Mouse (Mus musculus): ENCODE data around the gene Nudt1. TPM values are rescaled to one million over a fixed set of nuclear protein-coding genes. Genes with fewer than 3 reads are reported as not detected.

Gene Nudt1
- polyA plus RNA-seq, 1 experiment from 2014 or later: 22.2 TPM

GRCm38 (mm10) chr5:140342880-140343279 lies 21.4 kb downstream of the Nudt1 start:
- Histone ChIP-seq H3K27me3 (ENCODE audit: control insufficient read depth, insufficient read depth, low read length) (no peaks in the 10 kb centered on the region), H3K4me1 (ENCODE audit: control insufficient read depth in 2 of 2, insufficient read depth in 2 of 2, low read length in 2 of 2) (peaks cover 0 to 2% of the 10 kb centered on the region in 2 experiments; a peak in 1 of 4 replicates), H3K36me3 (ENCODE audit: control insufficient read depth, insufficient read depth, low read length) (peaks cover 62% of the 10 kb centered on the region), H3K9ac (ENCODE audit: low read length) (no peak overlapping the region), H3K27ac (replicated peaks in 1 of 2; ENCODE audit: control insufficient read depth in 1 of 2, insufficient read depth in 1 of 2, low read depth in 2 of 2, low read length in 2 of 2) (no peak overlapping the region), H3K9me3 (ENCODE audit: control insufficient read depth, low read length) (peaks cover 3% of the 10 kb centered on the region; the same call in 1 of the 2 replicates), H3K4me2 (ENCODE audit: low read length) (no peak overlapping the region), H3K4me3 (ENCODE audit: control insufficient read depth in 1 of 2, insufficient read depth in 1 of 2, low read depth in 1 of 2, low read length in 2 of 2) (no peak overlapping the region)
- 78% methylated on average over 4 of the region's 4 CpGs for WGBS
- ATAC-seq (ENCODE audit: insufficient number of reproducible peaks, insufficient read depth, low FRiP score, low read depth): no peak

GRCm38 (mm10) chr5:140345244-140345643 lies 23.8 kb downstream of the Nudt1 start:
- no peaks in the 10 kb centered on the region for H3K9me3 ChIP-seq (ENCODE audit: control insufficient read depth, low read length)
- H3K4me3 ChIP-seq (ENCODE audit: control insufficient read depth in 1 of 2, insufficient read depth in 1 of 2, low read depth in 1 of 2, low read length in 2 of 2): no peak overlapping the region
- no peak overlapping the region for H3K9ac ChIP-seq (ENCODE audit: low read length)
- ATAC-seq (ENCODE audit: insufficient number of reproducible peaks, insufficient read depth, low FRiP score, low read depth): no peak
- 95% methylated on average over 4 of the region's 4 CpGs for WGBS
- H3K4me2 ChIP-seq (ENCODE audit: low read length): no peak overlapping the region
- H3K36me3 ChIP-seq (ENCODE audit: control insufficient read depth, insufficient read depth, low read length): peaks cover 53% of the 10 kb centered on the region
- H3K27me3 ChIP-seq (ENCODE audit: control insufficient read depth, insufficient read depth, low read length): no peaks in the 10 kb centered on the region
- peaks cover 0 to 2% of the 10 kb centered on the region in 2 experiments; a peak in 1 of 4 replicates for H3K4me1 ChIP-seq (ENCODE audit: control insufficient read depth in 2 of 2, insufficient read depth in 2 of 2, low read length in 2 of 2)
- no peak overlapping the region for H3K27ac ChIP-seq (replicated peaks in 1 of 2; ENCODE audit: control insufficient read depth in 1 of 2, insufficient read depth in 1 of 2, low read depth in 2 of 2, low read length in 2 of 2)

- Histone ChIP-seq H3K9me3 (ENCODE audit: control insufficient read depth, low read length) (no peaks in the 10 kb centered on the region), H3K27ac (replicated peaks in 1 of 2; ENCODE audit: control insufficient read depth in 1 of 2, insufficient read depth in 1 of 2, low read depth in 2 of 2, low read length in 2 of 2) (no peak overlapping the region), H3K4me1 (ENCODE audit: control insufficient read depth in 2 of 2, insufficient read depth in 2 of 2, low read length in 2 of 2) (peaks cover 0 to 2% of the 10 kb centered on the region in 2 experiments; a peak in 1 of 4 replicates), H3K4me2 (ENCODE audit: low read length) (no peak overlapping the region), H3K9ac (ENCODE audit: low read length) (no peak overlapping the region), H3K4me3 (ENCODE audit: control insufficient read depth in 1 of 2, insufficient read depth in 1 of 2, low read depth in 1 of 2, low read length in 2 of 2) (no peak overlapping the region), H3K27me3 (ENCODE audit: control insufficient read depth, insufficient read depth, low read length) (no peaks in the 10 kb centered on the region), H3K36me3 (ENCODE audit: control insufficient read depth, insufficient read depth, low read length) (peaks cover 45% of the 10 kb centered on the region)
- WGBS: 64% methylated on average over 1 of the region's 1 CpGs
- no peak for ATAC-seq (ENCODE audit: insufficient number of reproducible peaks, insufficient read depth, low FRiP score, low read depth)
Measured at GRCm38 (mm10) chr5:140346050-140346449, 24.6 kb downstream of the Nudt1 start.

- Histone ChIP-seq H3K36me3 (ENCODE audit: control insufficient read depth, insufficient read depth, low read length) (peaks cover 62% of the 10 kb centered on the region), H3K9ac (ENCODE audit: low read length) (no peak overlapping the region), H3K27ac (replicated peaks in 1 of 2; ENCODE audit: control insufficient read depth in 1 of 2, insufficient read depth in 1 of 2, low read depth in 2 of 2, low read length in 2 of 2) (no peak overlapping the region), H3K4me3 (ENCODE audit: control insufficient read depth in 1 of 2, insufficient read depth in 1 of 2, low read depth in 1 of 2, low read length in 2 of 2) (no peak overlapping the region), H3K27me3 (ENCODE audit: control insufficient read depth, insufficient read depth, low read length) (no peaks in the 10 kb centered on the region), H3K4me2 (ENCODE audit: low read length) (no peak overlapping the region), H3K9me3 (ENCODE audit: control insufficient read depth, low read length) (0 out of 2 replicates have a peak, but pooled peaks cover 4% of the 10 kb centered on the region), H3K4me1 (ENCODE audit: control insufficient read depth in 2 of 2, insufficient read depth in 2 of 2, low read length in 2 of 2) (peaks cover 0 to 2% of the 10 kb centered on the region in 2 experiments; a peak in 1 of 4 replicates)
- no peak for ATAC-seq (ENCODE audit: insufficient number of reproducible peaks, insufficient read depth, low FRiP score, low read depth)
- 91% methylated on average over 9 of the region's 9 CpGs for WGBS
Measured at GRCm38 (mm10) chr5:140349882-140350281, 28.4 kb downstream of the Nudt1 start.

DNA sequence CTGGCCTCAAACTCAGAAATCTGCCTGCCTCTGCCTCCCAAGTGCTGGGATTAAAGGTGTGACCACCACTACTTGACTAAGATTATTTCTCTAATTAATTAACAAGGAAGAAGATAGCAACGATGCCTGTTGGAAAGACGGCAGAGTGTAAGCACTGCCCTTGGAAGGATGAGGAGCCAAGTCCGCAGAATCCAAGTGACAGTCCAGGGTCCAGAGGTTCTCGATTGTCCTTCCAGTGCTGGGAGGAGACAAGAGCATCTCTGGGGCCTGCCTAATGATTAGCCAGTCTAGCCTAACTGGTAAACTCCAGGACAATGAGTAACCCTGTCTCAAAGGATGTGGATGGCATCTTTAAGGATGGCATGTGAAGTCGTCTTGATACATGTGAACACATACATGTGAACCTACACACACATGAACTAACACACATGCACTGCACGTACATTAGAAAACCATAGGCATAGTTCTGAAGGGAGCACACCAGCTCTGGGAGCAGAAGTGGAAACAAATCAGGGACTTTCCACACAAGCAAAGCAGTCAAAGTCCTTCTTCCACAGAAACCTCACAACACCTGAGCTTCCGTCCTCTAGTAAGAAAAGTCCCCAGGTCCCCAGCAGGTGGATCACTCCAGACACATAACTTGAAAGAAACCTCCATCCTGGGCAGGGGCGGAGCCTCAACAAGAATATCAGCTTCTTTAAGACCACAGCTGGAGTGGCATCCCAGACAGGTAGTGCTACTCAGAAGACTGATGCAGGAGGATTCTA lies 29.5 kb downstream of the Nudt1 start:
- peaks cover 62% of the 10 kb centered on the region for H3K36me3 ChIP-seq (ENCODE audit: control insufficient read depth, insufficient read depth, low read length)
- no peaks in the 10 kb centered on the region for H3K27me3 ChIP-seq (ENCODE audit: control insufficient read depth, insufficient read depth, low read length)
- H3K27ac ChIP-seq (replicated peaks in 1 of 2; ENCODE audit: control insufficient read depth in 1 of 2, insufficient read depth in 1 of 2, low read depth in 2 of 2, low read length in 2 of 2): no peak overlapping the region
- ATAC-seq (ENCODE audit: insufficient number of reproducible peaks, insufficient read depth, low FRiP score, low read depth): no peak
- WGBS: 93% methylated on average over 8 of the region's 8 CpGs
- peaks cover 0 to 2% of the 10 kb centered on the region in 2 experiments; a peak in 1 of 4 replicates for H3K4me1 ChIP-seq (ENCODE audit: control insufficient read depth in 2 of 2, insufficient read depth in 2 of 2, low read length in 2 of 2)
- H3K9ac ChIP-seq (ENCODE audit: low read length): no peak overlapping the region
- H3K4me2 ChIP-seq (ENCODE audit: low read length): no peak overlapping the region
- 0 out of 2 replicates have a peak, but pooled peaks cover 4% of the 10 kb centered on the region for H3K9me3 ChIP-seq (ENCODE audit: control insufficient read depth, low read length)
- no peak overlapping the region for H3K4me3 ChIP-seq (ENCODE audit: control insufficient read depth in 1 of 2, insufficient read depth in 1 of 2, low read depth in 1 of 2, low read length in 2 of 2)

DNA sequence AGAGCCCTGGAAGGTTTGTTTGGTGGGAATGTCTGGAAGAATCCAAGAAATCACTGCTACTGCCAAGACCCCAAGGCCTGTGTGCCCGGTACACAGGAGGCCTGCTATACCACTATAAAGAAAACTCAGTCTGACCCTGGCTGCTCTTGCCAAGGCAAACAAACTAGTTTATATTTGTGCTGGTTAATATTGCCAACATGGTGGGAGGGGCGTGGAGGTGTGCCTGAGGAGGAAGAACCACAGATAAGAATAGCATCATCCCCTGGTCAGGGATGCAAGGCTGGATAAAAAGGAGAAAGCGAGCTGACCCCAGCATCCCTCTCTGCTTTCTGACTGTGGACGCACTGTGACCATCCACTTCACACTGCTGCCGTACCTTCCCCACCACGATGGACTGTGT lies 30.9 kb downstream of the Nudt1 start:
- H3K36me3 ChIP-seq (ENCODE audit: control insufficient read depth, insufficient read depth, low read length): peaks cover 68% of the 10 kb centered on the region
- H3K9ac ChIP-seq (ENCODE audit: low read length): no peak overlapping the region
- WGBS: 95% methylated on average over 6 of the region's 6 CpGs
- H3K27me3 ChIP-seq (ENCODE audit: control insufficient read depth, insufficient read depth, low read length): no peaks in the 10 kb centered on the region
- no peak for ATAC-seq (ENCODE audit: insufficient number of reproducible peaks, insufficient read depth, low FRiP score, low read depth)
- H3K9me3 ChIP-seq (ENCODE audit: control insufficient read depth, low read length): 0 out of 2 replicates have a peak, but pooled peaks cover 4% of the 10 kb centered on the region
- H3K4me2 ChIP-seq (ENCODE audit: low read length): no peak overlapping the region
- no peak overlapping the region for H3K4me3 ChIP-seq (ENCODE audit: control insufficient read depth in 1 of 2, insufficient read depth in 1 of 2, low read depth in 1 of 2, low read length in 2 of 2)
- H3K27ac ChIP-seq (replicated peaks in 1 of 2; ENCODE audit: control insufficient read depth in 1 of 2, insufficient read depth in 1 of 2, low read depth in 2 of 2, low read length in 2 of 2): no peak overlapping the region
- no peaks in the 10 kb centered on the region for H3K4me1 ChIP-seq (ENCODE audit: control insufficient read depth in 2 of 2, insufficient read depth in 2 of 2, low read length in 2 of 2)

- H3K9ac ChIP-seq (ENCODE audit: low read length): no peak overlapping the region
- H3K4me3 ChIP-seq (ENCODE audit: control insufficient read depth in 1 of 2, insufficient read depth in 1 of 2, low read depth in 1 of 2, low read length in 2 of 2): no peak overlapping the region
- no peaks in the 10 kb centered on the region for H3K4me1 ChIP-seq (ENCODE audit: control insufficient read depth in 2 of 2, insufficient read depth in 2 of 2, low read length in 2 of 2)
- H3K27ac ChIP-seq (replicated peaks in 1 of 2; ENCODE audit: control insufficient read depth in 1 of 2, insufficient read depth in 1 of 2, low read depth in 2 of 2, low read length in 2 of 2): no peak overlapping the region
- no peak overlapping the region for H3K4me2 ChIP-seq (ENCODE audit: low read length)
- H3K9me3 ChIP-seq (ENCODE audit: control insufficient read depth, low read length): 0 out of 2 replicates have a peak, but pooled peaks cover 4% of the 10 kb centered on the region
- WGBS: 78% methylated on average over 11 of the region's 11 CpGs
- ATAC-seq (ENCODE audit: insufficient number of reproducible peaks, insufficient read depth, low FRiP score, low read depth): no peak
- H3K36me3 ChIP-seq (ENCODE audit: control insufficient read depth, insufficient read depth, low read length): peaks cover 80% of the 10 kb centered on the region
- no peaks in the 10 kb centered on the region for H3K27me3 ChIP-seq (ENCODE audit: control insufficient read depth, insufficient read depth, low read length)
Measured at GRCm38 (mm10) chr5:140355934-140356333, 34.5 kb downstream of the Nudt1 start.

All from heart, embryonic 14.5 days (tissue).